Mouse (Mus musculus): Measurements from ENCODE around the gene Aamp. TPM values are rescaled to one million over a fixed set of nuclear protein-coding genes. Genes with fewer than 3 reads are reported as not detected.

Gene Aamp
- 4.0 TPM for polyA plus RNA-seq (2014; fragmentation: Illumina TruSeq; extraction: RNeasy Lipid Tissue Mini Kit (QIAGEN cat#74804); ENCODE audit: low read depth, low replicate concordance)

DNA sequence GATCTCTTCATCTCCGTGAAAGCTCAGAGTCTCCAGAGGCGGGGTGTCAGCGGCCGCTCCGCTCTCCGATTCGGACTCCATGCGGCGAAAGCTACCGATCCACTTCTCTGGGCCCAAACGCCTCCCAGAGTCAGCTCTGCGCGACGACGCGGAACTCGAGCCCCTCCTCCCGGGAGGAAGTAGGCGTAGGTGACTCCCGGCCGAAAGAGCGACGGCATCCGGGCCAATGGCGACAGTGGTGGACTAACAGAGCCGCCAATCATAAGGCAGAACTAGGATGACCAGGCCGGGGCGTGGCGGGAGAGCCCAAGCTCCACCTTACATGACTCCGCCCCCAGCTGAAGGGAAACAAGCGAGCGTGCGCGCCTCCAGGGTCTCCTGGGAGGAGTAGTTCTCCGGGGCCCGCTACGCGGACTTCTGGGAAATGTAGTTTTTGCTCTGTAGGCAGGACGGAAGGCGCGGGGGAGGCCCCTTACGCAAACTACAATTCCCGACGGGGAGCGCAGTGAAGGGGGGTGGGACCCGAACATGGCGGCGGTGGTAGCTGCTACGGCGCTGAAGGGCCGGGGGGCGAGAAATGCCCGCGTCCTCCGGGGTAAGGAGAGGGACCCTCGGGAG, at the start of gene Aamp, which contains the start of gene Pnkd:
Gene Aamp, minus strand, starts transcription at position 196 of the 618 bp plus-strand sequence.
Gene Pnkd, plus strand, starts transcription at position 388 of the 618 bp plus-strand sequence.

DNA sequence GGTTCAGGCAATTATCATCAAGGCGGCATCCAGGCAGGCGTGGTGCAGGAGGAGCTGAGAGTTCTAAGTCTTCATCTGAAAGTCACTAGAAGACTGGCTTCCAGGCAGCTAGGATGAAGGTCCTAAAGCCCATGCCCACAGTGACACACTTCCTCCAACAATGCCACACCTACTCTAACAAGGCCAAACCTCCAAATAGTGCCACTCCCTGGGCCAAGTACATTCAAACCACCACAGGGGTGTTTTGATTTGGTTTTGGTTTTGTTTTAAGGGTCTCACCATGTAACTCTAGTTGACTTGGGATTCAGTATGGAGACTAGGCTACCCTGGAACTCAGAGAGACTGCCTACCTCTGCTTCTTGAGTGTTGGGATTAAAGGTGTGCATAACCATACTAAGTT, 21.0 kb upstream of the Aamp start, which contains the start of gene Tmbim1:
Gene Tmbim1, minus strand, starts transcription at position 101 of the 400 bp plus-strand sequence.

DNA sequence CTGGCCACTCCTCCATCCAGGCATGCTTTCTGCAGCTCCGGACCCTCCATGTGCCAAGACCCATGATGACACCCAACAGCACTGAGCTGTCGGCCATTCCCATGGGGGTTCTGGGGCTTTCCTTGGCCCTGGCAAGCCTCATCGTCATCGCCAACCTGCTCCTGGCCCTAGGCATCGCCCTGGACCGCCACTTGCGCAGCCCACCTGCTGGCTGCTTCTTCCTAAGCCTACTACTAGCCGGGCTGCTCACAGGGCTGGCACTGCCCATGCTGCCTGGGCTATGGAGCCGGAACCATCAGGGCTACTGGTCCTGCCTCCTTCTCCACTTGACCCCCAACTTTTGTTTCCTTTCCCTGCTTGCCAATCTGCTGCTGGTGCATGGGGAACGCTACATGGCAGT, 6.0 kb downstream of the Aamp start, which contains the start of gene Gpbar1:
Gene Gpbar1, plus strand, starts transcription at position 13 of the 400 bp plus-strand sequence.

DNA sequence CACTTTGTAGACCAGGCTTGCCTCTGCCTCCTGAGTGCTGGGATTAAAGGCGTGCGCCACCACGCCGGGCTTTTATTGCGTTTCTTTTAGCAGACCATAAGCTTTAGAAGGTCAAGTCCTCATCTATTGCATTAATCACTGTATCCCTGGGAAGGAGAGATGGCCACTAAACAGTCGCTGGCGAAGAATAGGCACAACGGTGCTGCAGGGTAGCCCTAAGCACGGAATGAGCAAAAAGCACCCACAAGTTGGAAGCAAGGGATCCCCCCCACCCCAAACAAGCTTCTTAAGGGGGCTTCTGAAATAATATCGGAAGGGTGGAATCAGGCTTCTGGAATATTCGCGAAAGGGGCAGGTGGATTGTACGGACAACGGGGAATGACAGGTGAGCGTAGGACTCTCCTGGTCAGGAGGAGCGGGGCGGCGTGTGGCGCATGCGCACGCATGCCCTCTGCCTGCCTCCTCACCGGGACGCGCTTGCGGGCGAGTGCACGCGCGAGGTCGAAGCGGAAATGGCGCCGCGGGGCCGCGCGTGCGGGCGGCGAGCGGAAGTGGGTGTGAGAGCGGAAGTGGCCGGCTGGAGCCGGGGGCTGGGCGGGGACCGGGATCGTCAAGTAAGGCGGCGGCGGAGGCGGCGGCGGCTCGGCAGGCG, 48.5 kb downstream of the Aamp start, which contains the start of gene Arpc2:
Gene Arpc2, plus strand, starts transcription at position 147 of the 652 bp plus-strand sequence.

Other genes starting within 250 kb of the Aamp start
- gene Tns1, start 160.3 kb downstream of the Aamp start, polyA plus RNA-seq (2014; fragmentation: Illumina TruSeq; extraction: RNeasy Lipid Tissue Mini Kit (QIAGEN cat#74804); ENCODE audit: low read depth, low replicate concordance): 64.9 TPM
- gene Rufy4, start 159.2 kb downstream of the Aamp start, polyA plus RNA-seq (2014; fragmentation: Illumina TruSeq; extraction: RNeasy Lipid Tissue Mini Kit (QIAGEN cat#74804); ENCODE audit: low read depth, low replicate concordance): 0.57 TPM
- not detected for gene Cxcr2, start 130.7 kb downstream of the Aamp start, polyA plus RNA-seq (2014; fragmentation: Illumina TruSeq; extraction: RNeasy Lipid Tissue Mini Kit (QIAGEN cat#74804); ENCODE audit: low read depth, low replicate concordance)
- not detected for gene Cxcr1, start 90.1 kb downstream of the Aamp start, polyA plus RNA-seq (2014; fragmentation: Illumina TruSeq; extraction: RNeasy Lipid Tissue Mini Kit (QIAGEN cat#74804); ENCODE audit: low read depth, low replicate concordance)
- 381 TPM for gene Arpc2, start 48.7 kb downstream of the Aamp start, polyA plus RNA-seq (2014; fragmentation: Illumina TruSeq; extraction: RNeasy Lipid Tissue Mini Kit (QIAGEN cat#74804); ENCODE audit: low read depth, low replicate concordance)
- not detected for gene Gpbar1, start 6.2 kb downstream of the Aamp start, polyA plus RNA-seq (2014; fragmentation: Illumina TruSeq; extraction: RNeasy Lipid Tissue Mini Kit (QIAGEN cat#74804); ENCODE audit: low read depth, low replicate concordance)
- 4.9 TPM for gene Pnkd, start 192 bp upstream of the Aamp start, polyA plus RNA-seq (2014; fragmentation: Illumina TruSeq; extraction: RNeasy Lipid Tissue Mini Kit (QIAGEN cat#74804); ENCODE audit: low read depth, low replicate concordance)
- gene Tmbim1, start 20.9 kb upstream of the Aamp start, polyA plus RNA-seq (2014; fragmentation: Illumina TruSeq; extraction: RNeasy Lipid Tissue Mini Kit (QIAGEN cat#74804); ENCODE audit: low read depth, low replicate concordance): 13.5 TPM
- gene Catip, start 77.4 kb upstream of the Aamp start, polyA plus RNA-seq (2014; fragmentation: Illumina TruSeq; extraction: RNeasy Lipid Tissue Mini Kit (QIAGEN cat#74804); ENCODE audit: low read depth, low replicate concordance): 0.28 TPM
- not detected for gene Slc11a1, start 90.5 kb upstream of the Aamp start, polyA plus RNA-seq (2014; fragmentation: Illumina TruSeq; extraction: RNeasy Lipid Tissue Mini Kit (QIAGEN cat#74804); ENCODE audit: low read depth, low replicate concordance)
- gene Ctdsp1, start 106.8 kb upstream of the Aamp start, polyA plus RNA-seq (2014; fragmentation: Illumina TruSeq; extraction: RNeasy Lipid Tissue Mini Kit (QIAGEN cat#74804); ENCODE audit: low read depth, low replicate concordance): 19.7 TPM
- 29.1 TPM for gene Vil1, start 124.6 kb upstream of the Aamp start, polyA plus RNA-seq (2014; fragmentation: Illumina TruSeq; extraction: RNeasy Lipid Tissue Mini Kit (QIAGEN cat#74804); ENCODE audit: low read depth, low replicate concordance)
- gene Cnot9, start 221.3 kb upstream of the Aamp start, polyA plus RNA-seq (2014; fragmentation: Illumina TruSeq; extraction: RNeasy Lipid Tissue Mini Kit (QIAGEN cat#74804); ENCODE audit: low read depth, low replicate concordance): 22.3 TPM